Mouse (Mus musculus): ENCODE measurements around the gene Pex10.

DNA sequence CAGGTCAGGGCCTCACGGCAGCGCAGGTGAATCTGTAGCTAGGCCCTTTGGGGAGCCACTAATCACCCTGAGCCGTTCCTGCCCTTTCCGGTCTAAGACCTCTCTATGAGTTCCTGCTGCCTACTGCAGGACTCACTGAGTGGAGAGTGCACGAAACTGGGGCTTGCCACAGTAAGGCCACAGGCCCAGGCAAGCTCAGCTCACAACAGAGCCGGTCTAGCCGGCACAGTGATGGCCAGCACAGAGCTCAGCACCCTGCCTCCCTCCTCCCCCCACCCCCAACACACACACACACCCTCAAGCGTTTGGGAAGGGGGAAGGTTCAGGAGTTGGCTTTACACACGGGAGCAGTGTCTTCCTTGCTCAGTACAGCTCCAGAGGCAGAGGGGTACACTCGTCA lies 8.5 kb upstream of the Pex10 start:
- TF ChIP-seq POLR2A (IDR thresholded peaks at IDR 0.05; ENCODE audit: borderline replicate concordance, extremely low read depth, insufficient read depth, insufficient read length, poor library complexity, severe bottlenecking) (no peak), CTCF (IDR thresholded peaks at IDR 0.05; ENCODE audit: borderline replicate concordance, extremely low read depth, insufficient read depth, insufficient read length) (no peak)
